Mouse (Mus musculus): ENCODE data around the gene Map3k20.

The Map3k20 gene

DNA sequence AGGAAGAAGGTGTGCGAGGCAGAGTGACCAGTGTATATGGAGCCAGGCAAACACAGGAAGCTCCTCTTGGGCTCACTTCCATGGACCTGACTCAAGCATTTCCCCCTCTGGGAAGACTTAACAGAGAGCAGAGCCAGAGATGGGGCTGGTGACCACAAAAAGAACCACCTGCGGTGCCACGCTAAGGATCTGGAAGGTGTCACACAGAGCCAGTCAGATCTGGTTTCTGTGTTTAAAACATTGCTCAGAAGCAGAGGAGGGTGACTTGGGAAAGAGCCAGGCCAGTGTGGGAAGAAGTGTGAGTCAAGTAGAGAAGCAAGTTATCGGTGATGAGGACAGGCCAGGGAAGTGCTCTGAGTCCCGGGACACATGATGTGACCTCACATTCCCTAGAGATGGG, 135.1 kb downstream of the Map3k20 start:
- DNase-seq (ENCODE audit: low read depth, low spot score) = no peak

DNA sequence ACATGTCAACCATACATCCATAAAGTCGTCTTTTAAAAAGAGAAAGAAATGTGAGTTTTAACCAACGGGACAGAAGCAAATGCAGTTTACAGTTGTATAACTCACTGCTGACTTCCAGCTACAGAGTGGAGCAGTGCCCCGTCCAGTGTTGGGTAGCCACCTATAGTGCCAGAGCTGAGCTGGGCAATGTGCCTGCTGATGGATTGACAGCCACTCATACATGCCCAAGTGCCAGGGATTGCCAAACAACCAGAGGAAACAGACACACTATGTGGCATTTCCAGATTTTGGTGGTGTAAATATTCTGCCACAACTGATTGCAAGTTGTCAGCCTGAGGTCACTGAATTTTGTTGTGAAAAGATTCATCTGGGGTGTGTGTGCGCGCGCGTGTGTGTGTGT, 139.2 kb downstream of the Map3k20 start:
- DNase-seq (ENCODE audit: low read depth, low spot score) = no peak

DNA sequence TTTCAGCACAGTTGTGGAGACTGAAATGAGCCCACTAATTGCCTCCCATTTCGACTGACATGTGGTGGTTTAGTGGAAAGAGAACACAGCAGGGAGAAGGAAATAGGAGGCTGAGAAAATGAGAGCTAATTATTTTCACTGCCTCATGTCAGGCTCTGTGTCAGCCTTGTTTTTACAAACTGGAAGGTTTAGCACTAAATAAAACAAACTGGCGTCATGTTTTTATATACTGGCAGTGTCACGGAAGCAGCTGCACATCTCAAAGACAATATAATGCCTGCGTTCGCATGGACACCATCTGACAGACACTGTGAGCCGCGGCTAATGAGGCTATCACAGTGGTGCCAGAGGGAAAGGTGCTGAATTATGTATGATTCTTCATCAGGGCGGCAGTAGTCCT, 141.3 kb downstream of the Map3k20 start:
- DNase-seq (ENCODE audit: low read depth, low spot score) = peak; percentile 11

DNA sequence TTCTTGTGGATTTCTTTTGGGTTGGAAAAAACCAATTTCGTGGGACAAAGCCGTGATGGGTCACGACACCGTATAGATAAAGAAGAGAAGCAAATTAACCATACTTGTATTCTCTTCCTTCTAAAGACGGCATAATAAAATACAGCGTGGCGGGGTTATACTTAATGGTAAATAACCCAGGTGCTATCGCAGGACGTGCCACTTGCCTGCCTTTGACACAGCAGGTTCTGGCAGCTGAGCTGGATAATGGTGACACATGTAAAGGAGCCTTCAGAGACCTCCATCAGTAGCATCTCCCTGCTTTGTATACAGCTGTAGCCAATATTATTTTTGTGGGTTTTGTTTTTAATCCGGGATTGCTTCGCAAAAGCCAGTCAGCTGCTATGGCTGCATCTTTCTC, 141.9 kb downstream of the Map3k20 start:
- DNase-seq (ENCODE audit: low read depth, low spot score) = no peak

DNA sequence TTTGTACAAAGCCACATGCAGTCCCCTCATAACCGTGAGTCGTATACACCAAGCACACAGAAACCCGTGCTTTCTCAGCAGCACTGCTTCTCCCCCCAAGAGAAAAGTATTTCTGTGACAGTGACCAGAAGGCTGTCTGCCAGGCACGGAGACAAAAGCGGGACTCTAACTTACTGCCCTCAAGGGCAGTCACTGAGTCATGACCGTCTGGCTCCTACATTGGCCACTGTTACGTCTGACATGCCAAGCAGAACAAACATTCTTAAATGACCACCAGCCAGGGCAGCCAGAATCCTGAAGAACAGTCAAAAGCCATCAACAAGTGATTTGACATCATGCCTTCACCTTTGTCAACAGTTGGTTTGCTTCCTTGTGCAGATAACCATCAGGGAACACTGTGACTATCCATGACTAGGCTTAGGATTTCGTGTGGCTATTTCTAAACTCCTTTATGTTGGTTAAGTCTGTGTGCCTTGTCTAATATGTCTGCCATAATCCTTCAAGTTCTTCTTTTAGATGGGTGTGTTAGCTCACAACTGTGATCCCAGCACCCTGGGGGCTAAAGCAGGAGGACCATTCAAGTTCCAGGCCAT, 153.6 kb downstream of the Map3k20 start:
- no peak for DNase-seq (ENCODE audit: low read depth, low spot score)

DNA sequence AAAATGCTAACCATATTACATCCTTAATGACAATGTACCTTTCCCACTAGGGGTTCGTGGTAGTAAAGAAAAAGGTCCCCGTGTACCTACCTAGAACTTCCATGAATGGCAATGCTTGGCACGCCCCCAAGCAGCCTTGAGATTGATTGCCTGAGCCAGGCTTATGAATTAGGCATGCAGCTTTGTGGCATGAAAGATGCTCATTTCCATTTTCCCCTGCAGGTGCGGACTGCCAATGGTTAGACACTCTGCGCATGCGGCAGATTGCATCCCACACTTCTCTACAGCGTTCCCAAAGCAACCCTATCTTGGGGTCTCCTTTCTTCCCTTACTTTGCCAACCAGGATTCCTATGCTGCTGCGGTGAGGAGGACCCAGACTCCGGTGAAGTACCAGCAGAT, 155.6 kb downstream of the Map3k20 start:
- DNase-seq (ENCODE audit: low read depth, low spot score) = no peak

DNA sequence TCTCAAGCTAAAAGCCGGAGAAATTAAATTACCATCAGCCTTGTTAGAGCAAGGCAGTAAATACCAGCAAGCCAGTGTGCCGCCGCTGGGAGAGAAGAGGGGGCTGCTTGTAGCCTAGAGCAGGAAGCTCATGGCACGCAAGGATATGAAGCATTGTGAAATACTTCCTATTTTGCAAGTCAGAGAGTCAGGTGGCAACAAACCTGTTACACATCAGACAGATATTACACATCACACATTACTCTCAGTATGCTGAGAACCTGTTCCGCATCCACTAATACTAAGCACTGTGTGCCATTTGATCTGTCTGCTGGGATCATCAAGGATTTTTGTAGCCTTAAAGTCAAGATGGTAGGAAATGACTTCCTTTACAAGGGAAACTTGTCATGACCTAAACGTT, 157.4 kb downstream of the Map3k20 start:
- no peak for DNase-seq (ENCODE audit: low read depth, low spot score)

DNA sequence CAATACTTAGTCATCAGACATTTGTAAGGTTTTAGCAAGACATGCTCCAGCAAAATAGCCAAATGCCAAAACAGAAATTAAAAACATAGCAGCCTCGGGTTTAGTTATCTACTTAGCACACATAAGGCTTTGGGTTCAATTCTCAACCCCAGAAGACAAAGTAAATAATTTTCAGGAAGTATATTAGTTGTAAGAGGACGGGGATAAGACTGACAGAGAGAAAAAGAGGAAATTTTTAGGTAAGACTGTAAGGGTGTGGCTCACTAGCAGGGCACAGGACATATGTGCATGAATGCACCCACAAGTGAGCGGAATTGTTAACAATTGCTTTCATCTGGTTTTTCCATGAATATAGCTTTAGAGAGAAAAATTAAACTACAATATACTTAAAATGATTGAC, 158.5 kb downstream of the Map3k20 start:
- DNase-seq (ENCODE audit: low read depth, low spot score) = no peak

DNA sequence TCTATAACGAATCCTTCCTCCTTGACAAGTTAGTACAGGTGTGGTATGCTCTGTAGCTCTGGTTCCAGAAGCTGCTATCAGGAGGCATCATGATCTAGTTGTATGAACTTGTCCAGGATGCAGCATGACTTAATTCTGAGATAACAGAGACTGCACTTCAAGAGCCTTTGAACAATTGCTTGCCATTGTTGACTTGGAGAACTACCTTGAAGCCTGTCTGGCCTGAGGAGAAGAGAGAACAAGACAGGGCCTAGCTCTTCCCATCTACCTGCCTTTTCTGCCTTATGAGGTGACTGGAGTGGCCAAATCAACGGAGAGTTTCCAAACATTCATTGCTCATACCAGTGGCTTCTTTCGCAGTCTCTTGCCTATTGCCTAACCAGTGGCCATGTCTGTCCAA, 160.7 kb downstream of the Map3k20 start:
- no peak for DNase-seq (ENCODE audit: low read depth, low spot score)

DNA sequence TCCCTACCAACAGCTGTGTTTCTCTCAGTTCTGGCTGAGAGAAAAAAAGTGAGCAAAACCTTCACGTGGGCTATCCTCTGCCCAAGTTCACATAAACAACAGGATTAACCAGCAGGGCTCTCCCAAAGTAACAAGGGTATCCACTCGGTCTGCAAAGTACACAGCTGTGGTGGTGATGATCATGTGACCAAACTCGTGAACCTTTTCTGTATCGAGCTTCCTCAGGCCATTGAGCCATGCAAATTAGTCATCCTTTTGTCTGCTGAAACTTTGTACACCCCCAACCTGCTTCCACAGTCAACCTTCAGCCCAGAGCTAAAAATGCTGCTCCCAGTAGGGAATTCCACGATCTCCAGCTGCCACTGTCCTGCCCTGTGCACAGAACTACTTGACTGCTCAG, 161.2 kb downstream of the Map3k20 start:
- DNase-seq (ENCODE audit: low read depth, low spot score) = no peak

DNA sequence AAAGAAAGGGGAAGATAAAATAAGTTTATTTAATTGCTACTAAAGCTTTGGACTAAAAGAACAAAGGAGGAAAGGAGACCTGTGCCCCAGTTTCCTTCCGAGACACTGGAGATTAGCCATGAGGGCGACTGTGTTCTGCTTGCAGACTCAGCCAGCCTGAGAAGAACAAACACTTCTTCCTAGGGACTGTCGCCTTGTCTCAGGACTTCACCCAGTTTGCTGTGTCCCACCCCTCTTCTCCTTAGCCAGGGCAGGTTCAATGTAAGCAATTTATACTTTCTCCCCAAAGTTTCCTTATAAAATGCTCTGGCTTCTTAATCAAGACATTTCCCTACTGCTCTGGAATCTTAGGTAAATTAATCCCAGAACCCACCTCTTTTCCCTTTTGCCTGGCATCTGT, 168.1 kb downstream of the Map3k20 start:
- DNase-seq (ENCODE audit: low read depth, low spot score) = no peak

DNA sequence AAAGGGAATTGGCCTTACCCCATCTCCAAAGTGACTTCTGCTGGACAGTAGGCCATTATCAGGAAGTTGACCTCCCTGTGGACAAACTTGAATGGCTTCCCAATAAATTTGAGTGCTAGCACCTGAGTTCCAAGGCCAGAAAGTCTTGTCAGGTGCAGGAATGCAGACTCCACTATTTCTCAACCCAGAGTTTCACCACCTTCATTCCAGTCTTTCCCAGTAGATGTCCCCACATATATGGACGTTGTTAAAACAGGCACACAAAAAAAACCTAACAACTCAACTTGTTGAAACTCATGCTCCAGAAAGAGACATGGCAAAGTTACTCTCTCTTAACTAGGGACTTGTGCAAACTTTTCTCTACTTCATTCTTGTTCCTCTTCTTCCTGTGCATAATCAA, 170.8 kb downstream of the Map3k20 start:
- DNase-seq (ENCODE audit: low read depth, low spot score) = no peak

DNA sequence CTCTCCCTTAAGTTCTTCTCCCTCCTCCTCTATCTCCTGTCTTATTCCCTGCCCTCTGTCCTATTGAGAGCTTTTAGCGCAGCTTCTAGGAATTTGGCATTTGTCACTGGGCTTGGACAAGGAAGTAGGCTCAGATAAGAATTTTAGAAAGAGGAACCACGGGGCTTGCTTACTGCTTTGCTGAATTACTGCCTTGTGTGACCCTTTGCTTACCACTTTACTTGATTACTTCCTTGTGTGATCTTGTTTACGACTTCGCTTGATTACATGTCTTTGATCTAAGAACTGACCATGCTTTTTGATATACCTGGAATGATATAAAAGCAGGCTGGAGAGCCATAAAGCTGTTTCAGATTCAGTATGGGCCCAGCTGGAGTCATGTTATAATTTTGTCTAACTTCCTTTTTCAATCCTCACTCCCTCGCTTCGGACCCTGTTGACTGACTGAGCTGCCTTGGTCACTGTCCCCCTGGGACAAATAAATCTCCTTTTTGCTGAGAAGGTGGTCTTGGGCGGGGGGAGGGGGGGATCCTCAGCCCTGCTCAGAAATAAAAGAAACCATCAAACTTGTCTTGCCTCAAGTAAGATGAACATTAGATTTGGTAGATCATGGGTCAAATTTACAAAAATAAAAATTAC, 179.1 kb downstream of the Map3k20 start:
- no peak for DNase-seq (ENCODE audit: low read depth, low spot score)

DNA sequence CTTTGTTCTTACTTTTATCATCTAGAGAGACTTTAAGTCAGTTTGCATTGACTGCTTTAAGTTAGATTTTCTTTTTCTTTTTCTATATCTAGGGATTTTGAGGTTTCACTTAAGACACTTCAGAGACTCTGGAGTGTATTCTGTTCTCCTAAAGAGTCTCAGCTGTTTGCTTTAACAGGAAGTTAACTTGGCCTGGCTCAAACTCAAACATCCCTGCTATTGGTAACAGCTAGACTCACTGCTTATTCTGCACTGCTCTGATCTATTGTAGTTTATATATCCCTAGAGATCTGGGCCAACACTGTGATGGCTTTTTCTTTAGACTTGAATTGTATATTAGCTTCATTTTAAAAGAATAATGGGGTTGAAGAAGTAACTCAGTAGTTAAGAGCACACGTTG, 182.2 kb downstream of the Map3k20 start:
- DNase-seq (ENCODE audit: low read depth, low spot score) = no peak

DNA sequence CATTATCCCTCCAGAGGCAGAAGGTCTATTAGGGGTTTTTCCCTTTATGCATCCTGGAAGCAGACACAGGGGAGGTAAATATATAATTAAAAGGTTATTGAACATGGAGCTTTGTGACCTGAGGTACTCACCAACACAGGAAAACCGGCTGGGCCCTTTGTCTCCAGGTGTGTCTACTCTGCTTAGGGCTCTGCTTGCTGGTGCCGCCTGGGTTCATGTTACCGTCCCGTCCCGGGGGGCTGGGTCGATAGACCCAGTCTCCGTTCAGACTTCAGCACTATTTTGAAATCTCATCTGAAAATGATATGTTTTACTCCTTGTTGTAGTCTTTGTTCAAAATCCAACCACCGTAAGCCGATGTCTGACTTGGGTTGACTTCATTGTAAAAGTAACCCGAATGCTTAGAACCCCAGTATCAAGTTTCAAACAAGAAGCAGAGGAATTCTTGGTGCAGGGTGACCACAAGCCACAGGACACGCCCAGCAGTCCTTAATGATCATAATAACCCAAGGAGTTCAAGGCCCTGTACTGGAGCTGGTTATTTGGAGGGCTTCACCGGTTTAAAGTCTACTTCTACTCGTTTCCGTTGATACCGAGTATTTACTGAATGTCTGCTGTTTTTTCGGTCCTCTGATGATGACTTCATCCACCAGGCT, 186.1 kb downstream of the Map3k20 start:
- DNase-seq (ENCODE audit: low read depth, low spot score) = no peak

DNA sequence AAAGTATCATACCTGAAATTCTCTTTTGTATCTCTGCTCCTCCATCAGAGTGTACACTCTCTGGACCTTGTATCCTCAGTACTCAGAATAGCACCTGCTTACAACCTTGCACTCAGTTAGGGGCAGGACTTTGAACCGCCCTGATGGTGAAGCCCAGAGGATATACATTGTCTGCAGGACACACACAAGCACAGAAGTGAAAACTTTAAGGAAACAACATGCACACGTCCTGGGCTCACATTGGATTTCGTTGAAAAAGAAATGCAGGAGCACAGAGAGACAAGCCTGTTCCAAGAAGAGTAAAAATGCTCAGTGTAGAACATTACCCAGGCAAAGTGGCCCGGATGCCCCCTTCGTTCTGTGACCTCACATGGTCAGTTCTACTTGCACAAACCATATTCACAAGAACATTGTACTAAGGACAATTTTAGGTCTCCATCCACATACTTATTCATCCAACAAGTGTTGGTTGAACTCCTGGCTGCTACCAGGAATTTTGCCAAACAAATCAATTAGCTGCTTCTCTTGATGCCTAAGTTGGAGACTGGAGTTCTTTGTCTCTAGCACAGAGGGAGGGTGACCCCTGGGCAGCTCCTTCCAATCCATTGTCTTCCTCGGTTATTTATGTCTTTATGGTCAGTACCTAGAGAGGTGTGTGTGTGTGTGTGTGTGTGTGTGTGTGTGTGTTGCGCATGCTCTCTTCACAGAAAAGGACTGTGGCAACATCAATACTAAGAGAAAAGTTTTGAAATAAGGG, 189.3 kb downstream of the Map3k20 start:
- DNase-seq (ENCODE audit: low read depth, low spot score) = peak; percentile 22

DNA sequence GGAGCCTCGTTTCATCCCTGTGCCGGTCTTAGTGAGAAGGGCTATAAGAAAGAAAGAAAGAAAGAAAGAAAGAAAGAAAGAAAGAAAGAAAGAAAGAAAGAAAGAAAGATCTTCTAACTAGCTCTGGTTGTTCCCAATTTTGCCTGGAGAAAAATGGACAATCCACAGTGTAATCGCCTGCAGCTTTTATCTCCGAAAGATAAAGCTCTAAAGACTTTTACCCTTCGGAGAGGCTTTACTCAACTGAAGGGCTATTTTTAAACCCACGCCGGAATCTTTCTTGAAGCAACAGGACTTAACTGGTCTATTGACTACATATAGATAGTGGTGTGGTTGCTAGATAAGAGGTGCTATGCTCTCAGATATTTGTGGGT, 190.0 kb downstream of the Map3k20 start:
- no peak for DNase-seq (ENCODE audit: low read depth, low spot score)

DNA sequence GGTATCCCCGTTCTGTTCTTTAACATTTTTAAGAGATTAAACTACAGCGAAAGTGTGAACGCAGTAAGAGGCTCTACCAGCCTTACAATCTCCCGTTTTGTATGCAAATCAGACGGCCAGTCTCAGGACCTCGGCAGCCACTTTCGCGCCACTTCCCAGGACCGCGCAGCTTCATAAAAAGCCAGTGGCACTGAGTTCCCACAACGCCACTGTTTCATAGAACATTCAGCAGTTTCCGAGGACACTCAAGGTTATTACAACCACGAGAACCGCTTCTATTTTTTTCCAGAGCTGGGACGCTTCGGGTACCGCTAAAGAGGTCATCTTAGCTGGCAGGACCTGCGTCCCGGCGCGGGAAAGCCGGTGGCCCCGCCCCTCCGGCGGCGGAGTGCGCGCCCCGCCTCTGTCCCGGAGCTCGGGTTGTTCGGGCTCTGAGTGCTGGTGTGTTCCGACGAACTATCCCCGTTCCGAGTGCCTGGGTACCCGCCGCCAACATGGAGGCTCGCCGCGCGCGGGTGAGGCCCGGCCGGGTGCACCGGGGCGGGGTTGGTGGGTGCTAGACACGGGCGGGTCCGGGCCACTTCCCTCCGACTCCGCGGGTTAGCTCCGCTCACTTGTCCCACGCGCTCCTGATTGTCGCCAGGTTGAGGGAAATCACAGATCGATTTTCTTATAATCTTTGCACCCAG, 190.5 kb downstream of the Map3k20 start, which contains the start of gene Cdca7:
Cdca7 (plus strand) TSS at position 363 of the 689 bp plus-strand sequence.
- DNase-seq (ENCODE audit: low read depth, low spot score) = peak; percentile 76

DNA sequence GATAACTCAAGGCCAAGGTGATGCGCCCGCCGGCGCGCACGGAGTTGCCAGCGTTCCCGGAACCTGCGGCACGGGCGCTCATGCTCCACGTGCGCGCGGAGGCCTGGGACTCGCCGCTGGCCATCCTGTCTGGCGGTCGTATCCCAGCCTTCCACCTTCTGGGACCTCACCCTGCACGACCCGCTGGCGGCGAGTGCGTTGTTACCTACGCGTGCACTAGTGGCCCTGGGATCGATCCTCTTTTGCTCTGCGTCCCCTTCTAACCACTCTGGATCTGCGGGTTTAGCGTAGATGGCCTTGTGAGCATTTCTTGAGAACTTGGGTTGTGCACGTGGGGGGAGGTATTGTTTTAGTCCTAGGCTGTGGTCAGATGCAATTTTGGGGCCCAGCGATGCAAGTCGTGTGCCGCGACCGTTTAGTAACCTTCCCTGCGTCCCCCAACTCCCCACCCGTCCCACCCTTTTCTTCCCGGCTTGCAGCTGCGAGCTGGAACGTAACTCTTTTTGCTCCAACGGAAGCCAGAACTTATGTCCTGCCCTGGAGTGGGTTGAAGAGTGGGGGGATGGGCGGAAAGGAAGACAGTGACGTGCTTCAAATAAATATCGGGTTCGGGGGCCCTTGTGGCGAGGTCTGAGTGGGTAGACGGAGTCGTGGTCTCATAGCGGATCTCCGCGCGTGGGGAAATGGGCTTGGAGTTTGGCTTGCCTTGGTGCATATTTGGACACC, 191.2 kb downstream of the Map3k20 start:
- DNase-seq (ENCODE audit: low read depth, low spot score) = peak; percentile 37

DNA sequence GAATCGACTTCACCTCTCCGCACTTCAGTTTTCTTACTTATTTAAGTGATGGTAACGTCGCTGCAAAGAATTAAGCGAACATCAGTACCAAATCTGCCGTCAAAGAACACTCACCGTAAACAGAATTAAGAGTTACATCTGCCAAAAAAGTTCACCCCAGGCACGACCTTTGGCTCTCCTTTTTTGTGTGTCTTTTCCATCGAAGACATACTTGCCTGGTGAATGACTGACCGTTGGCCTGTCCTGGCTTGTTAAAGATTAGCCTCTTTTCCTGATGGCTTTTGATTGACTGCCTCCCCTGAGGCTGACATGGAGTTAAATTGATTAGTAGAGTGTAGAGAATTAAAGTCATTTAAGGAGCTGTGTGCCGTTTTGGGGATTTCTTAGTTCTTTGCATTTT, 191.8 kb downstream of the Map3k20 start:
- DNase-seq (ENCODE audit: low read depth, low spot score) = no peak

DNA sequence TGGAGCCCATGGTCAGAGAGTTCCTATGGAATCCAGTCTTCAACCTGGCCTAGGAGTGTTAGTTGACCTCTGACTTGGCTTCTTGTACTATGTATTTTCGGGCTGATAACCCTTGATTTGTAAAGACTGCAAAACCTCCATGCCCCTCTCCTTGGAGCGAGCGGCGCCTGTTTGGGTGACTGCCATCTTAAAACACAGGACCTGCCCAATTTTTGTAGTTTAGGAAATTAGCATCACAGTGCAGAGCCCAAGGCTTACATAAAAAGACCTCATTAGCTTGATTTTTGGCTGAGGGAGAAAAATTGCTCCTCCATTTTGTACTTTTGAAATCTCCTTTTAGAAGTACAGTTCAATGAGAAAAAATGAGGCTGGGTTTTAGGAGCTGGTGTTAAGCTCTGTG, 192.7 kb downstream of the Map3k20 start:
- DNase-seq (ENCODE audit: low read depth, low spot score) = no peak

Measured in embryo, embryonic 11.5 days (tissue).